11 mouse cellular contexts compared by ENCODE assay signal in the genomic region with DNA sequence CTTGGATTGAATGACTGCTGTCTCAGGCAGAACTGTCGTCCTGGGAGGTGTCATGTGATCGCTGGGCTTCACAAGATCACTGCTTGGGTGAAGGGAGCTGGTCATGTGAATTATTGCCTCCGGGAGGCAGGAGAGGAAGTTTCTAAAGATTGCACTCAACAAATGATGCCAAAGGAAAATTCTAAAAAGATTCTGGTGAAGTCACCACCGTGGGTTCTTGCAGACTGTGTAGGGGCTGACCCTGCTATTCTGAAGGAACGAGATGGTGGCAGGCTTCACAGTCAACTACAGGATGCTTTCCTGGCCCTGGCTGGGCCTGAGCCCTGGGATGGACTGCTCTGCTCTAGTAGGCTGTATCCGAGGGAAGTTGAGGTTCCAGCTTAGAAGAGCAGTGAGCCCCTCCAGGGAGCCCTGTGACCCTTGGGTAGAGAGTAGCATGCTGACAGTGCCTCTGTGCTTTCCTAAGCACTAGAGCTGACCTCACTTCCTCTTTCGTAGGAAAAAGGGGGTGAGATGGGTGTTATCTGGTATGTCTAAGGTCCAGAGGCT. TPM values are rescaled to one million over a fixed set of nuclear protein-coding genes. Genes with fewer than 3 reads are reported as not detected.
DNase-seq lines count a peak whose midpoint lies in the region; ATAC-seq and TF ChIP-seq lines count a peak whose summit lies in the region.
"Had no signal": no experiment of that assay in that cellular context is flagged by ENCODE, and none has a peak within 500 bp of the region (broad histone marks: within the 10 kb centered on the region; RNA-seq: fewer than 3 reads in every experiment).

No protein-coding gene starts in this region.

- no peaks in the 10 kb centered on the region for H3K36me3 ChIP-seq in forebrain, embryonic 14.5 days (ENCODE audit: control insufficient read depth, insufficient read depth, low read length)
- H3K36me3 ChIP-seq in forebrain, embryonic 10.5 days (replicated peaks) = no peaks in the 10 kb centered on the region
- H3K36me3 ChIP-seq in liver, embryonic 12.5 days = no peaks in the 10 kb centered on the region
- H3K36me3 ChIP-seq in kidney, postnatal 0 days (ENCODE audit: insufficient read depth, low read length) = no peaks in the 10 kb centered on the region
- H3K36me3 ChIP-seq in neural tube, embryonic 15.5 days = no peaks in the 10 kb centered on the region
- H3K36me3 ChIP-seq: embryonic facial prominence, embryonic 13.5 days had no signal

- H3K4me2 ChIP-seq in forebrain, embryonic 14.5 days (ENCODE audit: low read length) = 0 out of 2 replicates have a peak overlapping the region, but pooled peaks have one; percentile 1
- H3K4me2 ChIP-seq in liver, embryonic 12.5 days = no peak overlapping the region
- peak overlapping the region; percentile 80; the same call in 1 of the 2 replicates for H3K4me2 ChIP-seq in kidney, postnatal 0 days (ENCODE audit: low read length)
- H3K4me2 ChIP-seq in neural tube, embryonic 15.5 days = peak overlapping the region; percentile 89
- H3K4me2 ChIP-seq: embryonic facial prominence, embryonic 13.5 days had no signal

- H3K4me3 ChIP-seq in forebrain, embryonic 14.5 days (ENCODE audit: low read depth, low read length) = no peak overlapping the region
- H3K4me3 ChIP-seq in forebrain, embryonic 10.5 days = no peak overlapping the region
- H3K4me3 ChIP-seq in liver, embryonic 12.5 days = no peak overlapping the region
- H3K4me3 ChIP-seq in kidney, postnatal 0 days (replicated peaks; ENCODE audit: low read depth, low read length) = no peak overlapping the region
- H3K4me3 ChIP-seq in neural tube, embryonic 15.5 days (replicated peaks) = 0 out of 2 replicates have a peak overlapping the region, but pooled peaks have one; percentile 69
- H3K4me3 ChIP-seq: embryonic facial prominence, embryonic 13.5 days had no signal

- WGBS in forebrain, embryonic 14.5 days = 71% methylated on average over 7 of the region's 7 CpGs
- WGBS in forebrain, embryonic 10.5 days = 72% methylated on average over 7 of the region's 7 CpGs
- 20% methylated on average over 7 of the region's 7 CpGs for WGBS in liver, embryonic 12.5 days (ENCODE audit: insufficient replicate concordance)
- WGBS in kidney, postnatal 0 days = 27% methylated on average over 7 of the region's 7 CpGs
- WGBS in neural tube, embryonic 15.5 days = 54% methylated on average over 7 of the region's 7 CpGs

- ATAC-seq in forebrain, embryonic 14.5 days = no peak
- ATAC-seq in liver, embryonic 12.5 days = no peak
- ATAC-seq in kidney, postnatal 0 days (replicated peaks; ENCODE audit: low FRiP score, low read depth) = no peak
- no peak for ATAC-seq in neural tube, embryonic 15.5 days (ENCODE audit: low FRiP score)

- no peaks in the 10 kb centered on the region for H3K9me3 ChIP-seq in forebrain, embryonic 14.5 days (replicated peaks; ENCODE audit: control insufficient read depth, low read length)
- H3K9me3 ChIP-seq in forebrain, embryonic 10.5 days = no peaks in the 10 kb centered on the region
- H3K9me3 ChIP-seq in liver, embryonic 12.5 days (replicated peaks) = no peaks in the 10 kb centered on the region
- no peaks in the 10 kb centered on the region for H3K9me3 ChIP-seq in kidney, postnatal 0 days (replicated peaks; ENCODE audit: low read length)
- no peaks in the 10 kb centered on the region for H3K9me3 ChIP-seq in neural tube, embryonic 15.5 days (replicated peaks)
- H3K9me3 ChIP-seq: embryonic facial prominence, embryonic 13.5 days had no signal

- no peak for DNase-seq in forebrain, embryonic 14.5 days (ENCODE audit: low spot score)
- DNase-seq in forebrain, embryonic 10.5 days (ENCODE audit: extremely low spot score, low spot score) = no peak
- DNase-seq in liver = no peak
- peak; percentile 40 for DNase-seq in kidney, postnatal 0 days (ENCODE audit: low spot score)
- no peak for DNase-seq in ovary, adult 18-20 months (ENCODE audit: low spot score)
- no peak for DNase-seq in left cerebral cortex, adult 8-10 months (ENCODE audit: low spot score in 2 of 2)

- H3K27me3 ChIP-seq in forebrain, embryonic 14.5 days (replicated peaks; ENCODE audit: control insufficient read depth, insufficient read depth, low read length) = no peaks in the 10 kb centered on the region
- H3K27me3 ChIP-seq in forebrain, embryonic 10.5 days (ENCODE audit: poor library complexity, severe bottlenecking) = peaks cover 24% of the 10 kb centered on the region
- peaks cover 40% of the 10 kb centered on the region for H3K27me3 ChIP-seq in liver, embryonic 12.5 days (replicated peaks)
- H3K27me3 ChIP-seq in kidney, postnatal 0 days (ENCODE audit: insufficient read depth, low read length) = no peaks in the 10 kb centered on the region
- H3K27me3 ChIP-seq in neural tube, embryonic 15.5 days (replicated peaks) = no peaks in the 10 kb centered on the region

- H3K9ac ChIP-seq in forebrain, embryonic 14.5 days (ENCODE audit: low read length) = no peak overlapping the region
- no peak overlapping the region for H3K9ac ChIP-seq in liver, embryonic 12.5 days
- H3K9ac ChIP-seq in kidney, postnatal 0 days (ENCODE audit: low read depth, low read length) = no peak overlapping the region
- no peak overlapping the region for H3K9ac ChIP-seq in neural tube, embryonic 15.5 days (replicated peaks)
- H3K9ac ChIP-seq: embryonic facial prominence, embryonic 13.5 days had no signal

- TF ChIP-seq CTCF in kidney, postnatal 0 days (IDR thresholded peaks at IDR 0.05; ENCODE audit: low read depth) = no peak

- no peak overlapping the region for H3K27ac ChIP-seq in forebrain, embryonic 14.5 days (ENCODE audit: low read depth, low read length)
- no peak overlapping the region for H3K27ac ChIP-seq in forebrain, embryonic 10.5 days
- H3K27ac ChIP-seq in liver, embryonic 12.5 days = 0 out of 2 replicates have a peak overlapping the region, but pooled peaks have one; percentile 17
- peak overlapping the region; percentile 31; the same call in 1 of the 2 replicates for H3K27ac ChIP-seq in kidney, postnatal 0 days
- H3K27ac ChIP-seq in neural tube, embryonic 15.5 days (replicated peaks) = no peak overlapping the region
- H3K27ac ChIP-seq: embryonic facial prominence, embryonic 13.5 days had no signal

- peaks cover 24% of the 10 kb centered on the region for H3K4me1 ChIP-seq in forebrain, embryonic 14.5 days (ENCODE audit: control insufficient read depth, insufficient read depth, low read length)
- peaks cover 62% of the 10 kb centered on the region for H3K4me1 ChIP-seq in forebrain, embryonic 10.5 days
- H3K4me1 ChIP-seq in liver, embryonic 12.5 days = peaks cover 25% of the 10 kb centered on the region
- H3K4me1 ChIP-seq in kidney, postnatal 0 days (replicated peaks; ENCODE audit: insufficient read depth, low read length) = peaks cover 15% of the 10 kb centered on the region
- H3K4me1 ChIP-seq in neural tube, embryonic 15.5 days = peaks cover 47% of the 10 kb centered on the region

RNA-seq across cellular contexts. Expression of a gene that starts 3.1 kb away (rescaled TPM):
- polyA plus RNA-seq in forebrain, embryonic 14.5 days (2014; fragmentation: Nextera tagmentation; extraction: Ambion mirVana) = 24.8 and 31.0 TPM in 2 replicates
- polyA plus RNA-seq in forebrain, embryonic 10.5 days (2016; fragmentation: Nextera tagmentation; extraction: Ambion mirVana) = 15.6 and 16.0 TPM in 2 replicates
- 20.7 and 22.6 TPM in 2 replicates for polyA plus RNA-seq in liver, embryonic 12.5 days (2016; fragmentation: Nextera tagmentation; extraction: Ambion mirVana)
- 22.5 and 25.5 TPM in 2 replicates for polyA plus RNA-seq in kidney, postnatal 0 days (2015; fragmentation: Nextera tagmentation; extraction: Ambion mirVana)
- polyA plus RNA-seq in neural tube, embryonic 15.5 days (2015; fragmentation: Nextera tagmentation; extraction: Ambion mirVana) = 31.4 and 36.4 TPM in 2 replicates
- total RNA-seq in left cerebral cortex, adult 8-10 months (2022) = 100 to 1,000 TPM; 366 to 392 (median 382) TPM

RNA-seq across cellular contexts. Expression of a gene that starts 59.3 kb away (rescaled TPM):
- polyA plus RNA-seq in forebrain, embryonic 14.5 days (2014; fragmentation: Nextera tagmentation; extraction: Ambion mirVana) = not detected in 2 replicates
- not detected in 2 replicates for polyA plus RNA-seq in forebrain, embryonic 10.5 days (2016; fragmentation: Nextera tagmentation; extraction: Ambion mirVana)
- not detected in 2 replicates for polyA plus RNA-seq in liver, embryonic 12.5 days (2016; fragmentation: Nextera tagmentation; extraction: Ambion mirVana)
- not detected in 2 replicates for polyA plus RNA-seq in kidney, postnatal 0 days (2015; fragmentation: Nextera tagmentation; extraction: Ambion mirVana)
- polyA plus RNA-seq in neural tube, embryonic 15.5 days (2015; fragmentation: Nextera tagmentation; extraction: Ambion mirVana) = 0.09 TPM in 1 of 2 replicates, not detected in the other
- total RNA-seq in left cerebral cortex, adult 8-10 months (2022) = 1 to 10 TPM in 2 of 4 experiments, under 1 TPM in 2; 0.73 to 1.4 (median 1.1) TPM
- polyA plus RNA-seq: embryonic facial prominence, embryonic 13.5 days; intestine, embryonic 14.5 days; neural tube, embryonic 14.5 days had no signal

Comparison
In these comparisons a context has a peak if more than half of its experiments do, and no peak if none do; other contexts are left out.
1. H3K27ac ChIP-seq: peak in liver, embryonic 12.5 days (single experiment) and kidney, postnatal 0 days (single experiment); none in forebrain, embryonic 14.5 days (single experiment), forebrain, embryonic 10.5 days (single experiment) and neural tube, embryonic 15.5 days (single experiment).